Mouse (Mus musculus) left cerebral cortex, adult 2 months (tissue): ENCODE measurements around the gene Cd274. TPM values are rescaled to one million over a fixed set of nuclear protein-coding genes. Genes with fewer than 3 reads are reported as not detected.

Experiments
- DNase-seq, 2 experiments: peaks; one replicate each; pipeline ENCODE4 v3.0.0; 2021 to 2022; ENCODE audit warnings: low spot score in 2 of 2, mixed read lengths in 1 of 2; ENCODE audit errors: extremely low spot score in 1 of 2
- H3K27ac ChIP-seq: fragments of 200-600 bp; 2 replicates; pipeline ENCODE4 v1.8.1; 2022
- H3K4me3 ChIP-seq: fragments of 200-600 bp; 2 replicates; pipeline ENCODE4 v1.8.1; 2022
- CTCF ChIP-seq: fragments of 200-600 bp; IDR thresholded peaks from 2 replicates; pipeline ENCODE4 v1.8.1; 2022; ENCODE audit warnings: antibody characterized with exemption, mild to moderate bottlenecking, moderate library complexity
- intact Hi-C: fragments of 180-260 bp; cut with DNase I; formaldehyde crosslinking; loops from one replicate; pipeline ENCODE4 v1.15.1; 2025
- total RNA-seq, 2 experiments: library from RNA; stranded (reverse); gene quantifications; 2 replicates each; pipeline ENCODE4 v1.2.3; 2021

Gene Cd274
- total RNA-seq, 2 experiments from 2014 or later = 0.89 to 1.3 TPM

DNA sequence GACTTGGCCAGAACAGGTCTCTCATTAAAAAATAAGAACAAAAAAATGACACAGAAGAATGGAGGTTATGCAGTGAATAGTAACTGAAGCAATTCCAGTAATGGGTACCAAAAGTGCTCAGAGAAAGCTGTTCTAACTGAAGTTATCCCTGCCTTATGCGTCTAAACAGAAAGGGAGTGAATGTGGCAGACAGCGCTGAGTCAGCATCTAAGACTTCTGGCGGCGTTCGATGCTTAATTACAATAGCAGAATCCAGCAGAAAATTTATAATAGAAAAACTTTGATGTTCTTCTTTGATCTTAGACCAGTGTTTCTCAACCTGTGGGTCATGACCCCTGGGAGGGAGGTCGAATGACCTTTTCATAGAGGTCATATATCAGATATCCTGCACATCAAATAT is 21.6 kb upstream of the Cd274 start:
- intact Hi-C loops = no loop called here
- DNase-seq = no peak

GRCm38 (mm10) chr19:29350991-29351390 is 16.3 kb upstream of the Cd274 start:
- intact Hi-C loops = loop anchor here (5.0 kb wide), 1 partner anchor 44 kb away; no protein-coding TSS in a partner anchor
- no peak overlapping the region for H3K4me3 ChIP-seq
- no peak for DNase-seq
- TF ChIP-seq CTCF = no peak
- H3K27ac ChIP-seq = no peak overlapping the region

More for the DNA sequence above, 21.6 kb upstream of the Cd274 start:
- Histone ChIP-seq H3K27ac (no peak overlapping the region), H3K4me3 (no peak overlapping the region)
- TF ChIP-seq CTCF = no peak

DNA sequence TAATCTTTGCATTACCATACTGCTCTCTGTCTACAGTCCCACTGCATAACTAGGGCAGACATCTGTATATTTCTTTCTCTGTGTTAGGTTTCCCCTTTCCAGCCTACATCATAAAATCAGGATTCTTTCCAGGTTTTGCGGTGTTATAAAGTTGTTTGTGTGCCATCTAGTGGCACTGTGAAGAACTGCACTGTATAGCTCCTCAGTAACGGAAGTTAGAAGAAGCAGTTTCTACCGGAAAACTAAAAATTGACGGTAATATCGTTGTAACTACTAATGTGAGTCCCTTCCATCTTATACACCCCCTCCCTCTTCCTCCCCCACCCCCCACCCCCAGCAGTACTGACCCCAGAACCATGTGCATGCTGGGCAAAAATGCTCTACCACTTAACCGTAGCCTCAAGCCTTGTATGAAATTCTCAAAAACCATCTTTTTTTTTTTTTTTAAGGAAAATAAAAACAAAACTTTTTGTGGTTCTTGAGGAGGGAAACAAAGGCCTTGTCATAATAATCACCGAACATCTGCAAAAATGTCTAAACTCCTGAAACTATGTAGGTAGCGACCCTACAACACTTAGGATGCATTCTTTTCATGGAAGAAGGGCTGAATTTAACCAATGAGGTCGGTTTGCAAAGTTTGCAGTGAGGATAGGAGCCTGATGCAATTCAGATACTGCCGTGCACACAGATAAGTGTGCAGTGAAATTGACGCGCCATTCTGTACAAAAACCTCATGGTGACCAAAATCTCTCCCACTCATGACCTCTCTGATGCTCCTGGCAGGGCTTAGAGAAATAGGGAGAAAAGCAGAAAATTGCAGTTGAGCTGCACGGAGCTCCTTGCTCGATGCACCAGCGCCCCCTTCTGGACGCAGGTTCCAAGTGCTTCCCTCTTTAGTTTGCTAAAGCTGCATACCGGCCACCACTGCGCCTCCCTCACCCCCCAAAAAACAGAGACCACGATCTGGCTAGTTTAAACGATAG is 12.1 kb upstream of the Cd274 start:
- peak; percentile 85 to 87 for DNase-seq
- Histone ChIP-seq H3K27ac (peak overlapping the region; percentile 38; the same call in 1 of the 2 replicates), H3K4me3 (peak overlapping the region; percentile 26)
- intact Hi-C loops = loop anchor here (1.0 to 5.0 kb wide), 5 partner anchors 48 to 578 kb away; no protein-coding TSS in a partner anchor
- peak; percentile 91 for TF ChIP-seq CTCF

- no peak for TF ChIP-seq CTCF
- intact Hi-C loops = loop anchor here (5.0 kb wide), 1 partner anchor 579 kb away; no protein-coding TSS in a partner anchor
- Histone ChIP-seq H3K27ac (no peak overlapping the region), H3K4me3 (no peak overlapping the region)
- DNase-seq = no peak
Observed at GRCm38 (mm10) chr19:29356281-29356680, 11.0 kb upstream of the Cd274 start.

GRCm38 (mm10) chr19:29360251-29360650 is 7.0 kb upstream of the Cd274 start:
- Histone ChIP-seq H3K27ac (no peak overlapping the region), H3K4me3 (no peak overlapping the region)
- DNase-seq = no peak
- no peak for TF ChIP-seq CTCF
- intact Hi-C loops = loop anchor here (5.0 kb wide), 1 partner anchor 202 kb away; no protein-coding TSS in a partner anchor

DNA sequence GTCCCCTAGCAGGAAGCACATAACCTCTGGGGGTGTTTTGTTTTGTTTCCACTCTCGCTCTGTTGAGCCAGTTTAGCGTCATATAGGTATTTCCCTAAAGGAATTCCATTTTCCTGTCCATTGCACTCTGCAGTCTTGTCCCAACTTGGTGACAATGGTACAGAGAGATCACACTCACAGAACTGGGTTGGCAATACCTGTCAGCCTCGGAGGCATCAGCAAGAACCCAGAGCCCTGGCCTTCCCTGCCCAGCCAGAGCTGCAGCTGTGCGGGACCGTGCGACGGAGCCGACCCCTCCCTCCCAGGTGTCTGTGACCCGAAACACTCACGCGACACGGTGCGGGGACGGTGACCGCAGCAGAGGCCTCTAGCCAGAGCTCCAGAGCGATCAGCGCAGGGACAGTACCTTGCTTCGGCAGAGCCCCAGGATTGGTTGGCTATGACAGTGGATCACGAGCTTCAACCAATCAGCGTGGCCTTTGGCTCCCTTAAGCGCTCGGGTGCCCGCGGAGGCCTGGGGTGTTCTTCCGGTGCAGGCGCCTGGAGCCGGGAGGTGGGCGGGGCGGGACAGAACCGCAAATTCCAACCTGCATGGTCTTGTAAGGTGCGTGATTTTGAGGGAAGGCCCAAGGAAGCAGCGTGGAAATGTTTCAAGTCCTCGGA is 5.7 kb upstream of the Cd274 start:
- TF ChIP-seq CTCF = no peak
- intact Hi-C loops = loop anchor here (5.0 kb wide), 1 partner anchor 201 kb away; no protein-coding TSS in a partner anchor
- peak overlapping the region; percentile 88 for H3K4me3 ChIP-seq
- H3K27ac ChIP-seq = peak overlapping the region; percentile 87
- DNase-seq = peak; percentile 85 to 91

GRCm38 (mm10) chr19:29362173-29362930 is 4.9 kb upstream of the Cd274 start:
- DNase-seq = no peak
- H3K27ac ChIP-seq = peak overlapping the region; percentile 61
- intact Hi-C loops = loop anchor here (5.0 kb wide), 1 partner anchor 200 kb away; no protein-coding TSS in a partner anchor
- TF ChIP-seq CTCF = no peak
- H3K4me3 ChIP-seq = peak overlapping the region; percentile 88

- no peak for TF ChIP-seq CTCF
- no peak overlapping the region for H3K4me3 ChIP-seq
- H3K27ac ChIP-seq = no peak overlapping the region
- intact Hi-C loops = loop anchor here (5.0 kb wide), 1 partner anchor 199 kb away; no protein-coding TSS in a partner anchor
- no peak for DNase-seq
Observed at GRCm38 (mm10) chr19:29363557-29363956, 3.7 kb upstream of the Cd274 start.

- intact Hi-C loops = loop anchor here (5.0 kb wide), 1 partner anchor 198 kb away; no protein-coding TSS in a partner anchor
- no peak for TF ChIP-seq CTCF
- no peak for DNase-seq
- Histone ChIP-seq H3K27ac (no peak overlapping the region), H3K4me3 (no peak overlapping the region)
Observed at GRCm38 (mm10) chr19:29364076-29364475, 3.2 kb upstream of the Cd274 start.

DNA sequence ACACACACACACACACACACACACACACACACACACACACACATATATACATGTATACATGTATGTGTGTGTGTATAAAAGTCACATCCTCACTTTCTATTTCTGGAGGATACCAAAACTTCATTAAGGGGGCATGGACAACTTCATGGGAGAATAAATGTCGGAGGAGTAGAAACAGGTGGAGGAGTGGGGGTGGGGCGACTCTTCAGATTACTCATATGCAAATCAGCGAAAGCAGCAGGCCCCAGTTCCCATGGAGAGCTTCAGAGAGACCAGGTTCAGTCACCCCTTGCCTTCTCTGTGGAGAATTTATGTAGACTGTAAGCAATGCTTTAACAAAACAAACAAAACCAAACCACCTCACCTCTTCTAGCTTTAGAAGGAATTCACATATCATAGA is 2.1 kb upstream of the Cd274 start:
- no peak for TF ChIP-seq CTCF
- DNase-seq = no peak
- H3K27ac ChIP-seq = no peak overlapping the region
- no peak overlapping the region for H3K4me3 ChIP-seq
- intact Hi-C loops = no loop called here
